Mouse (Mus musculus) MEL (cell line): ENCODE measurements around the gene 9930111J21Rik2. TPM values are rescaled to one million over a fixed set of nuclear protein-coding genes. Genes with fewer than 3 reads are reported as not detected.
"Not testable (repeated sequence)": the region's sequence is repeated elsewhere in the genome, so short reads cannot be mapped to it uniquely, and the experiment has no call there.

Source experiments
- DNase-seq: peaks from one replicate; pipeline ENCODE4 v3.0.0; 2011; ENCODE audit warnings: low read depth, low spot score
- H3K27ac ChIP-seq: 2 replicates; pipeline ENCODE4 v1.5.1; 2012; ENCODE audit warnings: low read depth, mild to moderate bottlenecking, control low read depth, low read length, moderate library complexity; ENCODE audit not compliant: control insufficient read depth
- H3K27me3 ChIP-seq, 2 experiments: fragments of 150-350 bp in 1 of 2; sonication (generic) in 1 of 2; 2 replicates each; pipeline ENCODE4 v1.6.1; 2012; ENCODE audit warnings: low read length in 2 of 2, mild to moderate bottlenecking in 2 of 2, improper control_type of control experiment in 1 of 2, moderate library complexity in 1 of 2; ENCODE audit not compliant: insufficient read depth in 2 of 2, control insufficient read depth in 1 of 2
- H3K36me3 ChIP-seq, 2 experiments: 2 replicates each; pipeline ENCODE4 v1.6.1; 2012 to 2014; ENCODE audit warnings: low read length in 2 of 2, improper control_type of control experiment in 1 of 2, inconsistent platforms in 1 of 2, mild to moderate bottlenecking in 1 of 2; ENCODE audit not compliant: insufficient read depth in 2 of 2, control insufficient read depth in 1 of 2
- H3K4me1 ChIP-seq, 2 experiments: fragments of 150-350 bp in 1 of 2; sonication (generic) in 1 of 2; 2 replicates each; pipeline ENCODE4 v1.6.1; 2012; ENCODE audit warnings: low read length in 2 of 2, improper control_type of control experiment in 1 of 2, mild to moderate bottlenecking in 1 of 2; ENCODE audit not compliant: insufficient read depth in 2 of 2, control insufficient read depth in 1 of 2
- H3K4me3 ChIP-seq, 2 experiments: fragments of 150-350 bp in 1 of 2; sonication (generic) in 1 of 2; 2 replicates each; pipeline ENCODE4 v1.5.1; 2012; ENCODE audit warnings: low read depth in 2 of 2, low read length in 2 of 2, mild to moderate bottlenecking in 2 of 2, moderate library complexity in 2 of 2, control low read depth in 1 of 2, improper control_type of control experiment in 1 of 2; ENCODE audit not compliant: control insufficient read depth in 1 of 2, insufficient read depth in 1 of 2
- H3K79me2 ChIP-seq: 2 replicates; pipeline ENCODE4 v1.6.1; 2012; ENCODE audit warnings: mild to moderate bottlenecking, low read length, moderate library complexity; ENCODE audit not compliant: control insufficient read depth, poor library complexity, insufficient read depth
- H3K9ac ChIP-seq: 2 replicates; pipeline ENCODE4 v1.6.1; 2012; ENCODE audit warnings: low read depth, mild to moderate bottlenecking, control low read depth, low read length, moderate library complexity; ENCODE audit not compliant: control insufficient read depth, poor library complexity, severe bottlenecking
- H3K9me3 ChIP-seq: fragments of 150-350 bp; sonication (generic); replicated peaks from 2 replicates; pipeline ENCODE4 v1.6.1; 2012; ENCODE audit warnings: mild to moderate bottlenecking, low read length, improper control_type of control experiment, moderate library complexity; ENCODE audit not compliant: insufficient read depth
- CHD1 ChIP-seq: IDR thresholded peaks from 2 replicates; pipeline ENCODE4 v1.6.1; 2012; ENCODE audit warnings: low read depth, mild to moderate bottlenecking, inconsistent platforms, low read length, improper control_type of control experiment
- CHD2 ChIP-seq: IDR thresholded peaks from 2 replicates; pipeline ENCODE4 v1.6.1; 2011; ENCODE audit warnings: low read length, improper control_type of control experiment
- CTCF ChIP-seq, 3 experiments: IDR thresholded peaks in 2 of 3; conservative IDR thresholded peaks in 1 of 3; 2 replicates each; pipeline ENCODE4 v1.5.1; 2011 to 2012; ENCODE audit warnings: low read length in 3 of 3, low read depth in 2 of 3, mild to moderate bottlenecking in 2 of 3, improper control_type of control experiment in 1 of 3, inconsistent platforms in 1 of 3, mixed read lengths in 1 of 3, moderate library complexity in 1 of 3; ENCODE audit not compliant: control insufficient read depth in 1 of 3, insufficient read depth in 1 of 3, poor library complexity in 1 of 3, severe bottlenecking in 1 of 3
- ELF1 ChIP-seq: IDR thresholded peaks from 2 replicates; pipeline ENCODE4 v1.6.1; 2014; ENCODE audit warnings: low read depth, mild to moderate bottlenecking, inconsistent platforms, low read length, improper control_type of control experiment, moderate library complexity
- ETS1 ChIP-seq: IDR thresholded peaks from 2 replicates; pipeline ENCODE4 v1.6.1; 2012; ENCODE audit warnings: low read depth, mild to moderate bottlenecking, inconsistent platforms, low read length, improper control_type of control experiment, moderate library complexity
- GABPA ChIP-seq: IDR thresholded peaks from 2 replicates; pipeline ENCODE4 v1.6.1; 2012; ENCODE audit warnings: low read depth, mild to moderate bottlenecking, inconsistent platforms, low read length, improper control_type of control experiment, moderate library complexity
- GATA1 ChIP-seq: IDR thresholded peaks from 2 replicates; pipeline ENCODE4 v1.6.1; 2011; ENCODE audit warnings: low read depth, low read length, improper control_type of control experiment
- HCFC1 ChIP-seq: IDR thresholded peaks from 2 replicates; pipeline ENCODE4 v1.6.1; 2012; ENCODE audit warnings: low read depth, mild to moderate bottlenecking, inconsistent platforms, low read length, improper control_type of control experiment, moderate library complexity
- MAFK ChIP-seq: IDR thresholded peaks from 2 replicates; pipeline ENCODE4 v1.6.1; 2011; ENCODE audit warnings: low read depth, mild to moderate bottlenecking, low read length, improper control_type of control experiment, borderline replicate concordance
- MAX ChIP-seq: IDR thresholded peaks from 2 replicates; pipeline ENCODE4 v1.6.1; 2011; ENCODE audit warnings: low read length, improper control_type of control experiment
- MXI1 ChIP-seq: IDR thresholded peaks from 2 replicates; pipeline ENCODE4 v1.6.1; 2011; ENCODE audit warnings: mild to moderate bottlenecking, low read depth, low read length, improper control_type of control experiment
- MYC ChIP-seq: IDR thresholded peaks from 2 replicates; pipeline ENCODE4 v1.6.1; 2011; ENCODE audit warnings: low read depth, mild to moderate bottlenecking, low read length, improper control_type of control experiment, moderate library complexity
- NELFE ChIP-seq: IDR thresholded peaks from 2 replicates; pipeline ENCODE4 v1.6.1; 2011; ENCODE audit warnings: low read depth, low read length, improper control_type of control experiment
- POLR2A ChIP-seq, 2 experiments: IDR thresholded peaks; 2 replicates each; pipeline ENCODE4 v1.6.1; 2011 to 2012; ENCODE audit warnings: low read length in 2 of 2, mild to moderate bottlenecking in 2 of 2, control low read depth in 1 of 2, improper control_type of control experiment in 1 of 2, low read depth in 1 of 2, moderate library complexity in 1 of 2; ENCODE audit not compliant: control insufficient read depth in 1 of 2, insufficient read depth in 1 of 2, poor library complexity in 1 of 2
- POLR2AphosphoS2 ChIP-seq: IDR thresholded peaks from 2 replicates; pipeline ENCODE4 v1.6.1; 2011; ENCODE audit warnings: low read length, improper control_type of control experiment
- POLR2AphosphoS5 ChIP-seq: IDR thresholded peaks from 2 replicates; pipeline ENCODE4 v1.6.1; 2012; ENCODE audit warnings: low read depth, borderline replicate concordance, mild to moderate bottlenecking, inconsistent platforms, low read length, moderate library complexity, mixed read lengths
- RAD21 ChIP-seq: IDR thresholded peaks from 2 replicates; pipeline ENCODE4 v1.6.1; 2011; ENCODE audit warnings: mild to moderate bottlenecking, low read depth, low read length, improper control_type of control experiment
- RCOR1 ChIP-seq: IDR thresholded peaks from 2 replicates; pipeline ENCODE4 v1.6.1; 2012; ENCODE audit warnings: low read depth, mild to moderate bottlenecking, inconsistent platforms, low read length, improper control_type of control experiment
- SIN3A ChIP-seq: IDR thresholded peaks from 2 replicates; pipeline ENCODE4 v1.6.1; 2012; ENCODE audit warnings: low read length, improper control_type of control experiment, inconsistent platforms
- TAL1 ChIP-seq: IDR thresholded peaks from 2 replicates; pipeline ENCODE4 v1.6.1; 2012; ENCODE audit warnings: mild to moderate bottlenecking, inconsistent platforms, low read length, moderate library complexity, mixed read lengths
- TBP ChIP-seq: IDR thresholded peaks from 2 replicates; pipeline ENCODE4 v1.8.0; 2011; ENCODE audit warnings: low read depth, low read length, improper control_type of control experiment
- TCF12 ChIP-seq: IDR thresholded peaks from 2 replicates; pipeline ENCODE4 v1.6.1; 2014; ENCODE audit warnings: low read depth, mild to moderate bottlenecking, inconsistent platforms, low read length, improper control_type of control experiment, moderate library complexity
- USF1 ChIP-seq: IDR thresholded peaks from 2 replicates; pipeline ENCODE4 v1.6.1; 2014; ENCODE audit warnings: low read depth, mild to moderate bottlenecking, inconsistent platforms, low read length, improper control_type of control experiment, moderate library complexity
- ZC3H11A ChIP-seq: IDR thresholded peaks from 2 replicates; pipeline ENCODE4 v1.6.1; 2012; ENCODE audit warnings: low read depth, mild to moderate bottlenecking, inconsistent platforms, low read length, improper control_type of control experiment
- ZKSCAN1 ChIP-seq: IDR thresholded peaks from 2 replicates; pipeline ENCODE4 v1.6.1; 2012; ENCODE audit warnings: low read depth, mild to moderate bottlenecking, inconsistent platforms, low read length, improper control_type of control experiment, moderate library complexity
- ZMIZ1 ChIP-seq: IDR thresholded peaks from 2 replicates; pipeline ENCODE4 v1.6.1; 2012; ENCODE audit warnings: low read depth, mild to moderate bottlenecking, inconsistent platforms, low read length, improper control_type of control experiment, moderate library complexity
- polyA plus RNA-seq, 2 experiments: library from polyadenylated mRNA; stranded (reverse) in 1 of 2; unstranded in 1 of 2; fragments of >175 nt in 1 of 2; fragments of >200 nt in 1 of 2; gene quantifications; 2 replicates each; pipeline versions ENCODE4 v1.2.1 to v1.2.4; 2012; ENCODE audit warnings: low replicate concordance in 2 of 2, low read depth in 1 of 2; ENCODE audit not compliant: insufficient read length in 2 of 2, insufficient read depth in 1 of 2, missing spikeins in 1 of 2
- total RNA-seq: library from RNA; depleted of rRNA; stranded (reverse); fragments of 300-350 nt; gene quantifications from 2 replicates; pipeline ENCODE4 v1.2.3, GENCODE M21; 2012; rRNA removed

Gene 9930111J21Rik2
- 0.08 and 0.16 TPM in 2 replicates for total RNA-seq
- under 1 TPM in 1 of 2 experiments, not detected in 1; 0.04 TPM for polyA plus RNA-seq

DNA sequence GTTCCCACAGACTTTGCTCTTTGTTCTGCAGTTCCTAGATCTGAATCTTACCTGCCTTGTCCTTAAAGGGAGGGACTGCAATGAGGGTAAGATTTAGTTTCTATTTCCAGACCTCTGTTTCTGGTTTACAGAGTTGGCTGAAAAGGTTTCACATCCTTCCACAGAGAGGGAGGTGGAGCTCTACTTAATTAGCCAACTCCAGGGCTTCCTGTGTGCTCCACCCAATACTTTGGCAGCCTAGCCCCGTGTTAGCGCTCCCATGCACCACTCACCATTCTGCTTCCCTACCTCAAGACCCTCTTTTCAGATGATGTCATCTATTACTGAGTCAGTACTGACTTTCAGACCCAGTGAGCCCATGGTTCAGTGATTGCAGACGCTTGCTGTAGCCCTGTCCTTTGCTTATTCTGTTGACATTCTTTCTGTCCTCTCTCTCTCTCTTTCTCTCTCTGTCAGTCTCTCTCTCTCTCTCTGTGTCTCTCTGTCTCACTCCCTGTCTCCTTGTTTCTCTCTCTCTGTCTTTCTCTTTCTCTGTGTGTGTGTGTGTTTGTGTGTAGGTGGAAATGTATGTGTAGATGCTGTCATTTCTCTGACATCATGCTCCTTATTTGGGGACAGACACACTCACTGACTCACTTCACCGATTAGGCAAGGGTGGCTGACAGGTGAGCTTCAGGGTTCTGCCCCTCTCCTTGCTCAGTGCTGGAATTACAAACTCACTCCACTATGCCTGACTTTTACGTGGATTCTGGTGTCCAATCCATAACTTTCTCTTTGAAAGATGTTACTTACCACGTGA, at the start of gene 9930111J21Rik2:
9930111J21Rik2 (minus strand) TSS at position 150 of the 799 bp plus-strand sequence.
- DNase-seq, H3K27me3 ChIP-seq, H3K9me3 ChIP-seq, H3K4me1 ChIP-seq, H3K36me3 ChIP-seq, H3K79me2 ChIP-seq, H3K27ac ChIP-seq, H3K9ac ChIP-seq: not testable (repeated sequence)
- peak within 1 kb of the TSS; percentile 18 to 39; a peak in 3 of 4 replicates for H3K4me3 ChIP-seq

DNA sequence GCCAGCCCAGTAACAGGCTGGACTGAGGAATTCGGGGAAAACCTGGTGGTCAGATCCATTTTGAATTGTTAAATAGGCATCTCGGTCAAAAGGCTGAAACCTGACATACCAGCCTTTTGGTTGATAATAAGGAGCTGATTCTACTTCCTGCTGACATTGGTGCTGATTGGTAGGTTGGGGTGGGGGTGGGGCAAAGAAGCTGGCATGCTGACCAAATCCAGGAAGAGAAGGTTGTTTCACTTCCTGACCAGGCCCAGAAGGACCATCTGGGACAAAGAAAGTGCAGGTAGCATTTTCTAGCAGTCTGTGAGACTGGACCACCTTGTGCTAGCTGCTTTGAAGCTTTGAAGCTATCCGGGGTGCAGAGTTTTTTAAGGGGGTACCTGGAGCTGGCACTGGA, 49.4 kb upstream of the 9930111J21Rik2 start:
- Histone ChIP-seq H3K4me1 (peaks cover 2 to 8% of the 10 kb centered on the region in 2 experiments; a peak in 3 of 4 replicates), H3K9ac (peak overlapping the region; percentile 12; the same call in 1 of the 2 replicates), H3K36me3 (peaks cover 0 to 9% of the 10 kb centered on the region in 2 experiments; a peak in 3 of 4 replicates), H3K27me3 (no peaks in the 10 kb centered on the region), H3K9me3 (no peaks in the 10 kb centered on the region), H3K79me2 (no peaks in the 10 kb centered on the region), H3K4me3 (0 out of 4 replicates have a peak overlapping the region, but pooled peaks of 1 of the 2 experiments have one; percentile 22), H3K27ac (no peak overlapping the region)
- peak; percentile 74 for DNase-seq
- TF ChIP-seq TAL1: no peak
- 0 out of 2 replicates have a peak, but pooled peaks have one; percentile 30 for TF ChIP-seq NELFE
- peak in 1 of 2 experiments; percentile 48; a peak in 1 of 4 replicates for TF ChIP-seq POLR2A (IDR thresholded peaks at IDR 0.05; ENCODE audit: control insufficient read depth in 1 of 2, insufficient read depth in 1 of 2, low read depth in 1 of 2, low read length in 2 of 2, poor library complexity in 1 of 2)
- TF ChIP-seq ETS1: no peak
- no peak for TF ChIP-seq TBP
- no peak for TF ChIP-seq POLR2AphosphoS2
- TF ChIP-seq GABPA: no peak
- no peak for TF ChIP-seq MXI1
- TF ChIP-seq MYC: no peak
- no peak for TF ChIP-seq ZKSCAN1
- TF ChIP-seq CHD1: no peak
- no peak for TF ChIP-seq ZMIZ1
- TF ChIP-seq GATA1: no peak
- no peak for TF ChIP-seq USF1
- TF ChIP-seq CHD2: 0 out of 2 replicates have a peak, but pooled peaks have one; percentile 13
- TF ChIP-seq ZC3H11A: no peak
- no peak for TF ChIP-seq CTCF (IDR thresholded peaks at IDR 0.05 in 2 of 3, conservative IDR thresholded peaks at IDR 0.05 in 1 of 3; ENCODE audit: control insufficient read depth in 1 of 3, insufficient read depth in 1 of 3, low read depth in 2 of 3, low read length in 3 of 3, poor library complexity in 1 of 3, severe bottlenecking in 1 of 3)
- 0 out of 2 replicates have a peak, but pooled peaks have one; percentile 53 for TF ChIP-seq SIN3A
- no peak for TF ChIP-seq MAFK
- TF ChIP-seq ELF1: peak; percentile 86
- no peak for TF ChIP-seq RAD21
- no peak for TF ChIP-seq RCOR1
- peak; percentile 60 for TF ChIP-seq HCFC1
- TF ChIP-seq TCF12: no peak
- TF ChIP-seq MAX: no peak
- no peak for TF ChIP-seq POLR2AphosphoS5
